Mouse (Mus musculus): ENCODE measurements at regions not wholly inside any gene's neighbourhood (a gene's known extent, or its start where the extent isn't known, plus 50 kb on each side); places are given as distances from the start of the nearest gene placed in this dataset.

DNA sequence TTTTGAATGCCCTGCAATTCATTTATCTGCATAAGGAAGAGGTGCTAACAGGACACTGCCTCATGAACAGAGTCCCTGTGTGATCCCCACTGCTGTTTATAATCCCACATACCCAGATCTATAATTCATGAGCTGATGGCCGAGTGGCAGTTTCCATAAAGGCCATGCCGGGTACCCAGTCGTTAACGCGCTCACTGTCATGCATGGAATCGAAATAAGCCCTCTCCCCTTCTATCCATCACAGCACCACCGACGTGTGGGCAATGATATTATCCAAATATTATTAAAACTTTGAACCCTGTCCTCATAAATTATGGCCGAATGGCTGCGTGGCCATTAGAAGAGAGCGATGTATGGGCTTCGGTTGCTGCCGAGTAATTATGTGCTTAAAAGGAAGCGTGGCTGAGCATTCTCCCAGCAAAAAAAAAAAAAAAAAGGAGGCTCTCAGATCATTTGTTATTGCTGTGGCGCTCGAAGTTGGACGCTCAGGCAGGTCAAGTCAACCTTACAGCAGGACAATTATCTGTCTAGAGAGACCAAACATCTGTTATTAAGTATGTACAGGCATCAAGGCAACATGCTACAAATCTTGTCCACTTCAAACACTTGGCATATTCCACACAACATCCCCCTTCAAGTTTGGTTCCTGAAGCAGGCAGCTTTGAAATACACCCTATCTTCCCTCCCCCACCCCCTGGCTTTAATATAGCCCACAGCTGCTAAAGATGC lies 109.1 kb upstream of the Sall1 start:
- no peak for DNase-seq

GRCm38 (mm10) chr8:89152331-89152730 lies 108.4 kb upstream of the Sall1 start:
- no peak for DNase-seq

GRCm38 (mm10) chr8:89150952-89151351 lies 107.0 kb upstream of the Sall1 start:
- DNase-seq: no peak

DNA sequence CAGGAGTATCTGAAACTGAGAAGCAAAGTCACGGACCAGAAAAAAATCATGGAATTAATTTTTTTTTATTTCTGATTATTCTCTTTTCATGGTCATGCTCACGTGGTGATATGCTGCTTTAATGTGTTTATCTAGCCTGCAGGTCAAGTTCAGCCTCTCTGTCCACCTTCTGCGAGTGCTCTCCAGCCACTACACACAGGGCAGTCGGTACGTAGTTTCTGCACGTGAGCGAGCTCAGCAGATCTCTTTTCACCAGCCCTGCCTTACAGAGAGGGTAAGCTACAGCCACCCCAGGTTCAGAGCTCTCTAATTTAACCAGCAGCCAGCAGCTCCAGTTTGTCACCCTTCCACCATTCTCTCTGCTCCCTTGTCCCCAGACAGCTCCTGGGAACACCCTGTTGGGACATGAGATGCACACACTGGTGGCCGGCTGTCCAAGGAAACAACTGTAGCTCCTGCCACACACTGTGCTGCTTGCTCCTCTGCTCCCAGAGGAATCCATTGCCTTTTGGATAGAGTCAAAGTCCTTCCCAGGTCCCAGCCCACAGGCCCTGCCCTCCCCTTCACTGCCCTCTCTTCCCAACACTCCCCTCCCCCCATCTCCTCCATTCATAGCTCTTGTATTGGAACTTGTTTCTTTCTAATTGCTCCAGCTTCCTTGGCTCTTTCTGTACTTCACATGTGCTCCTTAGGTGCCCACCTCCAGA lies 97.7 kb upstream of the Sall1 start:
- DNase-seq: no peak

DNA sequence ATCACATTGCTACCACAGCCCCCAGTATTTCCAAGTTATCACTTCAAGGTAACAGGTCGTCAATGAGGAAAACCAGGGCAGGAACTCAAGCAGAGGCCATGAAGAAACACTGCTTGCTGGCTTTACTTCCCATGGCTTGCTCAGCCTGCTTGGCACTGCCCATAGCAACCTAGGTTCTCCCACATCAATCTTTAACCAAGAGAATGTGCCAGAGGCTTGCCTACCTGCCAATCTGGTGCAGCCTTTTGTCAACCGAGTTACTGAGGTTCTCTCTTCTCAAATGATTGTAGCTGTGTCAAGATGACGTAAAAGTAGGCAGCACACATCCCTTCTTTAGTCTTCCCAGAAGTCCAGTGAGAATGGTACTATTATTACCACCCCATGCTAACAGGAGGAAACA lies 95.9 kb upstream of the Sall1 start:
- DNase-seq: no peak

DNA sequence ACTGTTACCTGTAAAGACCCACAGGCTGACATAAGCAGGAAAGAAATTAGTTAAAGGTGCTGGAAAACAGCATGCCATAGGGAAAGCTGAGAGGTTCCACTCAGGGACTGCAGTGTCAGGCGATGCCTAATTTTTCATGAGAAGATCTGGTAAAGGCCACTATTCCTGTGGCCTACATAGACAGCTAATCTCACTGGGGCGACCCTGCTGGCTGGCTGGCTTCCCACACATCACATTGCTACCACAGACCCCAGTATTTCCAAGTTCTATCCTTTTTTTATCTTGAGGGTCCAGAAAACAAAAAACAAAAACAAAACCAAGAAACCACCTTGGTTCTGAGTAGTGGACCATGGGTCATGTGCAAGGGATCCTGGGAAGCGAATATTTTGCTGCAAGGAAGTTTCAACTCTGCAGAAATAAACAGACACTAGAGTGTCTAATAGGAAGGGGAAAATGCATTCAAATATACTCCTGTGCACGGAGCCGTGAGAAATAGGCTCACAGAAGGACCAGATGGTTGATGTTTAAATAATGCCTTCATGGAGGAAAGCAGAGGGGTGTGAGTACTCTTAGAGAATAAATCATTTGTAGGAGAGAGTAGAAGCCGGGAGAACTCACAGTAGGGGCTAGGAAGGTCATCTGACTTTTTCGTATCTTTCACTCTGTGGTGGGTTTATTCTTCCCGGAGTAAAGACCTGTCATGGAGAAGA lies 94.6 kb upstream of the Sall1 start:
- no peak for DNase-seq

- no peak for DNase-seq
These were observed 90.9 kb upstream of the Sall1 start for GRCm38 (mm10) chr8:89134581-89135484.

DNA sequence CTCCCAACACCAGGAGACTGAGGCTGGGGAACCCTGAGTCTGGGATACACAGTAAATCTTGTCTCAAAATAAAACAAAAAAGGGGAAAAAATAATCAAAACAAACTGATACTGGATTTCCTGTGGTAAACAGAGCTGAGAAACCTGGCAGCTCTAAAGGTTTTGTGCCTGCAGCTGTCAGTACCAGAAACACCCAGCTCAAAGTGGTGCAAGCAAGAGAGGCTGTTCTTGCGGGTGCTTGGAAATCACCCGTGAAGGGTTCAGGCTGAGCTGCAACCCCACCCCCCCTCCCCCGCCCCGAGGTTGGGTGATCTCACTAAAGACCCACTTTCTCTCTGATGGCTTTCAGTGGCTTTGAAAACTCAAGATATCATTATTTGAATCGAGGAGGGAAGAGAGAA lies 90.1 kb upstream of the Sall1 start:
- no peak for DNase-seq

DNA sequence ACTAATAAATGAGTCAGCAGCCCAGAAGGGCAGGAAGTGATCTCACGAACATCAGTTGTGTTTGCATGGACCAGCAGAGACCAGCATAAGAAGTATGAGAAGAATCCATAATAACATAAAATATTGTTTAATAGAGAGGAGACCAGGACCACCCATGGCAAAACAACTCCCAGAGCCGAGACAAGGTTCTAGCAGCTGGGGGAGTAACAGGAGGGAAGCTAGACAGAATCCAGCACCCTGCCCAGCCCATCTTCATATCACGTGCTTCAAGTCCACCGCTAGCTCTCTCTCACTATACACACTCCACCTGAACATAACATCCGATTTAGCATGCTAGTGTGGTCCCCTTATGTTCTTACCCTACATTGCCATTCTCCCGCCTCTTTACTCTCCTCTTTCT lies 77.1 kb upstream of the Sall1 start:
- no peak for DNase-seq

- no peak for DNase-seq
These were observed 64.1 kb upstream of the Sall1 start for GRCm38 (mm10) chr8:89107895-89108660.

DNA sequence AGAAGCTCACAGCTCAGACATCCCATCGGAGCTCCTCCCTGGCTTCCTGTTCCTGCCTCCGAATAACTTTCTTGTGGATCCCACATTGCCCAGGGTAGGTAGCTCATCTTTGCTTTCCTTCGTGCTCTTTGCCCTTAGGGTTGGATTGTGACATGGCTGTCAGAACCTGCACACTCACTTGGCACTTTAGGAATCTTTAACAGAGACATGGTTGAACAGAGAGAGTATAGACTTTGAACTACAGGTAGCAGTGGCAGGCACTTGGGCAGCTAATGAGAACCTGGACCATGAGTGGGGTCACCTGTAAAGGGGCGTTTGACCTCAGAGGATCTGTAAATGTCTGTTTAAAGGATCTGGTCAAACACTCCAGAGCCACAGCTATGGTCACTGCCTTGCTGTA lies 62.4 kb upstream of the Sall1 start:
- DNase-seq: no peak

DNA sequence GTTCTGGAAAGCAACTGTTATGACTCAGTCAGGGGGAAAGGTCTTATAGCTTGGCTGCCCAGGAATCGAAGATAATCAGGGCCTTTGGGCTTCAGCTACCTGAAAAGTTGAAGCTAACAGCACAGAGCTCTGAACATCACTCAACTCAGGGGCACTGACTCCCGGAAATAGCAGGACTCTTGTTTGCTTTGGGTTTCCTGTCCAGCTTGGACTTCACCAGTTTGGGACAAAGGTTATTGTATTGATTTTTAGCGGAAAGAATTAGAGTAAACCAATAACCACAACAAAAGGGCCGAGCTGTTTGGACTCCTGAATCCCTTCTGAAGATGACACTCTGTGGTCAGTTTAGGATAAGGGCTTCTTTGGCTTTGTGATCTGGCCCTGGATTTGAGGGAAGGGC lies 53.4 kb upstream of the Sall1 start:
- DNase-seq: no peak

Measured in right cerebral cortex, postnatal 25 days (tissue).